Comparison of ENCODE assay signal across 19 mouse cellular contexts in genomic region chr16:48028626-48029025, GRCm38 (mm10).
DNase-seq lines count a peak whose midpoint lies in the region; ATAC-seq lines count a peak whose summit lies in the region.
"Had no signal": no experiment of that assay in that cellular context is flagged by ENCODE, and none has a peak within 500 bp of the region (broad histone marks: within the 10 kb centered on the region; RNA-seq: fewer than 3 reads in every experiment).

No protein-coding gene starts in this region.

- ATAC-seq in megakaryocyte, adult 5-6 weeks (ENCODE audit: poor library complexity, severe bottlenecking), result no peak
- ATAC-seq: activated CD4-positive, CD25-positive, alpha-beta regulatory T cell, adult 4 months; CD4-positive, CD25-positive, alpha-beta regulatory T cell, adult 4 months; Patski had no signal

- DNase-seq in cerebellum, postnatal 10 days, result peak; percentile 65 to 67
- no peak for DNase-seq in cerebellum, adult 8-10 months
- peak; percentile 48 to 70 for DNase-seq in cerebellum, postnatal 14 days
- no peak for DNase-seq in cerebellum, adult 11-12 months
- peak; percentile 7 for DNase-seq in brain, adult 2 months (ENCODE audit: low read depth, low spot score)
- DNase-seq: adrenal gland, adult 2 months; adrenal gland, adult 8-10 months; adrenal gland, postnatal 10 days; adrenal gland, postnatal 14 days; adrenal gland, postnatal 25 days; adrenal gland, postnatal 36 days; B cell, adult 2 months; cerebellum, adult 11 months; cerebellum, adult 18-20 months; cerebellum, adult 9-10 months had no signal

Comparison
In these comparisons a context has a peak if more than half of its experiments do, and no peak if none do; other contexts are left out.
1. DNase-seq: peak in cerebellum, postnatal 10 days (2 of 2), cerebellum, postnatal 14 days (2 of 2) and brain, adult 2 months (single experiment); none in cerebellum, adult 8-10 months (single experiment) and cerebellum, adult 11-12 months (single experiment).